Mouse (Mus musculus) bone marrow macrophage, adult 2 months (primary cell): ENCODE measurements at regions not wholly inside any gene's neighbourhood (a gene's known extent, or its start where the extent isn't known, plus 50 kb on each side); places are given as distances from the start of the nearest gene placed in this dataset.
"Not testable (repeated sequence)": the region's sequence is repeated elsewhere in the genome, so short reads cannot be mapped to it uniquely, and the experiment has no call there.

Experiments
- H3K27ac ChIP-seq: 2 replicates; pipeline ENCODE4 v1.5.1; 2012; ENCODE audit warnings: low read depth, low read length; ENCODE audit not compliant: insufficient read depth
- H3K4me1 ChIP-seq: 2 replicates; pipeline ENCODE4 v1.6.1; 2012; ENCODE audit warnings: low read length; ENCODE audit not compliant: control insufficient read depth, insufficient read depth
- H3K4me3 ChIP-seq: 2 replicates; pipeline ENCODE4 v1.5.1; 2012; ENCODE audit warnings: mild to moderate bottlenecking, low read length, moderate library complexity; ENCODE audit not compliant: insufficient read depth
- CTCF ChIP-seq: IDR thresholded peaks from 2 replicates; pipeline ENCODE4 v1.5.1; 2012; ENCODE audit warnings: low read depth, mild to moderate bottlenecking, low read length, moderate library complexity
- POLR2A ChIP-seq: IDR thresholded peaks from 2 replicates; pipeline ENCODE4 v1.6.1; 2012; ENCODE audit warnings: mild to moderate bottlenecking, low read depth, low read length, borderline replicate concordance

DNA sequence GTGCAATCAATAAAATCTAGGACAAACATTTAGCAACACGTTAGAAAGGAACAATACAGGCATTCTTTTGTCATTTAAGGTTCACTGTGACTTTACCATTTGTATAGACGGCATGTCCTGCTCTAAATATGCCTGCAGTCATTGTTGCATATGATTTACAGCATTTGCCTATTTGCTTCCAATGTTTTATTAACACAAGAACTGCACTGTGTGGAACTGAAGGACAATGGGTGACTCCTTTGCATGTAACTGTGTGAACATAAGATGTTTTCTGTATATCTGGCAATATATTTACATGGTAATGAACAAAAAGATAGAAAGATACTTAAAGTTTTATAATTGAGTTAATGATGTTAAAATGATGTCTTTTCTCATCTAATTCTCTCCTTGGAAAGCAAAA, 57.1 kb downstream of the Pou4f1 start:
- H3K4me1 ChIP-seq: no peaks in the 10 kb centered on the region
- no peak overlapping the region for H3K4me3 ChIP-seq
- no peak for TF ChIP-seq POLR2A
- TF ChIP-seq CTCF: no peak
- no peak overlapping the region for H3K27ac ChIP-seq

DNA sequence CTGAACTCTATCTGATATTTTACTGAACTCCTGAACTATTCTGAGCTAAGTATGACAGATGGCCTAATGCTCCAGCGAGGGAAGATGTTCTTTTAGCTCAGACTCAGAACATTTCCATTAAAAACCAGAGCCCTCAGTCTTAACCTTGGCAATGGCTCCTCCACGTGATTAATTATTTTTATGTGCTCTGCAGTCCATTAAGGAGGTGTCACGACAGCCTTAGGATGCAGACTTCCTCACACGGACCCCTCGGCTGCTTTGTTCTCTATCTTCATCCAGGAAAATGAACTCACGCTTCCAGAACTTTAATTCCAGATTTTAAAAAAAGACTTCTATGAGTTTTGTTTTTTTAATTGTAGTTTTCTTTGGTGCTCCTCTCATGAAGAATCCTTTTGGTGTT, 57.5 kb downstream of the Pou4f1 start:
- no peak overlapping the region for H3K4me3 ChIP-seq
- H3K4me1 ChIP-seq: no peaks in the 10 kb centered on the region
- H3K27ac ChIP-seq: no peak overlapping the region
- no peak for TF ChIP-seq POLR2A
- no peak for TF ChIP-seq CTCF

DNA sequence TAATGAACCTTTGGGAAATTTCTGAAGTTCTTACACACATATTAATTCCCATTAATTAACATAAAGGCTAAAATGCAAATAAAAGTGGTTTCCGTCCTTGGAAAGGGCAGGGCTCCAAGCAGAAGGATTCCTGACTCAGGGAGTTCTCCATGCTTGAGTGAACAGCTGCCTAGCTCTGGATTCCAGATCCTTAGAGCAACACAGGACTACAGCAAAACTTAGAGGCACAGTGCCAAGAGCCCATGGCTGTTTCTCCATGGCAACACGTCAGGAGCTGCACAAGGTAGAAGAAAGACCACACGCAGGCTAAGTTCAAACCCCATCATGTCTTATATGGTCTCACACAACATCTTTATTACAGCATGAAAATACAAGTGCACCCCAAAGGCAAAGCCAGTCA, 61.7 kb downstream of the Pou4f1 start:
- Histone ChIP-seq H3K4me1 (no peaks in the 10 kb centered on the region), H3K27ac (no peak overlapping the region), H3K4me3 (no peak overlapping the region)
- TF ChIP-seq CTCF (no peak), POLR2A (no peak)

DNA sequence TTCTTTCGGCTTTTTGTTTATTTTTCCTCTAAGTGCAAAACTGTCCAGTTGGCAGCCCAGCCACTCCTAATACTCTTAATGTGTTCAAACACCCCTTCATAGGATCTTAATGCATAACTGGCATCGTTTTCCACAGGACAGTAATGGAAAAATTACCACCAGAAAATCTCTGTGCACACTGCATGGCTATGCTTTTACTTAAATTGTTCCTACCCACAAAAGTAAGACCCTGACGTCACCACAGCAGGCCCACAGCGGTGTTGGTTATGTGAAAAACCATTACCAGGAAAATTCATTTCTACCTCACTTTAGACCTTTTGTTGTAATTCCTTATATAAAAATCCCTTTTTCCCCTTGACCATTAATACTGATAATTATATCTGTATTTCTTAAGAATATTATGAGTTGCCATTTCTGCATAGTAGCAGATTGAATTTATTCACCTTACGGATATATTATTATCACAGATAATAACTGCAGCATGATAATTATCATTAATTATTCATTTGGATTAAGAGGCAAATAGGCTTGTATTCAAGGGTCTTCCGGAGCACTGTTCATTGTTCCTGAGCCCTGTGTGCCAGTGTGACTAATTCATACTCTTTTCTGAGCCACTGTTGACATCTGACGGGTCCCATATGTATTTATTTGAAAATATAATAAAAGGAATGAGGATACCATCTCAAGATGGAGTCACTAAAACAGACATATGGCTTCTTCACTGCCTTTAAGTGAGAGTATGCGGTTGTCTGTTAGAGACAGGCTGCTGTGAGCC, 78.3 kb downstream of the Pou4f1 start:
- TF ChIP-seq POLR2A (no peak), CTCF (no peak)
- Histone ChIP-seq H3K4me3 (no peak overlapping the region), H3K27ac (no peak overlapping the region), H3K4me1 (no peaks in the 10 kb centered on the region)

DNA sequence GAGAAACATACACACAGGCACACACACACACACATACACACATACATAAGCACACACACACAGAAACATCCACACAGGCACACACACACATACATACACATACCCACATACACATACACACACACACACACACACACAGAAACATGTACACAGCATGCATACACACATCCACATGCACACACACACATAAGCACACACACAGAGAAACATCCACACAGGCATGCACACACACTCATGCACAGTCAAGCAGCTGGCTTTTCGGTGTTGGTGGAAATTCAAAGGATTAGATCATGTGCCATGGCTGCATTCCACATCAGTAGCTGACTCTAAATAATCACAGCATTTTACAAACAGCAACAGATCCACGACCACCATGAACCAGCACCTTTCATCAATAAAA, 78.9 kb downstream of the Pou4f1 start:
- Histone ChIP-seq H3K4me3 (no peak overlapping the region), H3K4me1 (no peaks in the 10 kb centered on the region), H3K27ac (no peak overlapping the region)
- TF ChIP-seq CTCF (no peak), POLR2A (no peak)

DNA sequence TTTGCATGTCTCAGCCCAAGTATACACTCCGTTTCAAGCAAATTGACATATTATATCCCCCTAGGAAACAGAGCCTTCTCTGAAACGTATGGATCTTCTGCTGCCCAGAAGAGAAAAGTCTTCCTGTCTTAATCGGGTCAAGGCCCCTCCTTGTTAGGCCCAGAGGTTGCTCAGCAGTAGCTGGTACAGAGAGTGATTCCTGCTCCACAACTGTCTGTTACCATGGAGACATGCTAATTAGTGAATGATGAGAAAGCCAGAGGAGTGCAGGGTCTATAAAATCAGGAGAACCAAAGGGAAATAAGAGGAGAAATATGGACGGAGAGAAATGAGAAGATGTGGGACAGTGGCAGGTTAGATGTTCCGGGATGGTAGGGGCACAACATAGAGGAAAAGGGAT, 86.8 kb downstream of the Pou4f1 start:
- Histone ChIP-seq H3K4me1 (no peaks in the 10 kb centered on the region), H3K27ac (no peak overlapping the region), H3K4me3 (no peak overlapping the region)
- TF ChIP-seq POLR2A: no peak
- no peak for TF ChIP-seq CTCF

DNA sequence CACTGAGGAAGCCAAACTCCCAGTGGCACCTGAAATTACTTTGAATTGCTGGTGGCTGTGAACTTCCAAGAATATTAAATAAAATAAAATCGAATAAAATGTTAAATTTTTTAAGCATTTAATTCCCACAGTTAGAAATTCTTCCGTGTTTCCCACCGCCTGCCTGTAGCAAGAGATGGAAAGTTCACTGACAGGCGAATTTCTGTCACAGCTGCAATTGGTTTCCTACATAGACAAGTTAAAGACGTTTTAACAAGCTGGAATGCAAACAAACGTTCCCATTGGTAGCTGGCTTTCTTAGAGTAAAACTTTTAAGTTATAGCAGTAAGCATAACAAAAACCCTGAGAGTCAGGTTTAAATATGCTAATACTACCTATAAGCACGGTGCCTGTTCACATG, 95.0 kb downstream of the Pou4f1 start:
- no peak for TF ChIP-seq CTCF
- no peak for TF ChIP-seq POLR2A
- no peak overlapping the region for H3K27ac ChIP-seq
- H3K4me1 ChIP-seq: no peaks in the 10 kb centered on the region
- no peak overlapping the region for H3K4me3 ChIP-seq

DNA sequence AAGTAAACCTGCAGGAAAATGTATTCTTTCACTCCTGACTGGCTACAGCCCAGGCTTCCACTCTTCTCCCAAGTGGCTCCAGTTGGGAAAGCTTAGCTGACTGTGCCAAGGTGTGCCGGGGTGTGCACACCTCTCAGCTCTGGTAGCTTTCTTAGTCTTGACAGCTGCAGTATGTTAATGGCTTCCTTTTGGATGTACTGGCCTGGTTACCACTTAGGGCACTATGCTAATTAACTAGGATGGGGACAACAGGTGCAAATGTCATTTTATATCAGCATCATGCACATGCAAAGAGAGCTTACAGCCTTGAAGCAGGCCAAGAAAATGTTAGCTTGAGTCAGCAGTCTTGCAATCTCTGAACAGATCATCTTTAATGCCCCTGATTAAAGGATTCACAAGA, 111.2 kb downstream of the Pou4f1 start:
- no peak overlapping the region for H3K4me3 ChIP-seq

DNA sequence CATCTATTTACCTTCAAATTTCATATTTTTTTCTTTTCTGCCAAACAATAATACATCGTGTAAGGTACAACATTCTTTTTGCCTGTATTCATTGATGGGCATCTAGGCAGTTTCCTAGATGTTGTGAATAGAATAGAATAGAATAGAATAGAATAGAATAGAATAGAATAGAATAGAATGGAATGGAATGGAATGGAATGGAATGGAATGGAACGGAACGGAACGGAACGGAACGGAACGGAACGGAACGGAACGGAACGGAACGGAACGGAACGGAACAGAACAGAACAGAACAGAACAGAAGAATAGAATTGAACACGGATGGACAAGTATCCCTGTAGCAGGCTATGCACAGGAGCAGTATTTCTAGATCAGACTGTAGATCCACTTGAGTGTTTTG, 131.0 kb downstream of the Pou4f1 start:
- not testable (repeated sequence) for H3K27ac ChIP-seq, H3K4me3 ChIP-seq, H3K4me1 ChIP-seq

More for the DNA sequence above, 111.2 kb downstream of the Pou4f1 start:
- H3K27ac ChIP-seq: no peak overlapping the region
- H3K4me1 ChIP-seq: no peaks in the 10 kb centered on the region
- TF ChIP-seq CTCF: no peak
- TF ChIP-seq POLR2A: no peak

DNA sequence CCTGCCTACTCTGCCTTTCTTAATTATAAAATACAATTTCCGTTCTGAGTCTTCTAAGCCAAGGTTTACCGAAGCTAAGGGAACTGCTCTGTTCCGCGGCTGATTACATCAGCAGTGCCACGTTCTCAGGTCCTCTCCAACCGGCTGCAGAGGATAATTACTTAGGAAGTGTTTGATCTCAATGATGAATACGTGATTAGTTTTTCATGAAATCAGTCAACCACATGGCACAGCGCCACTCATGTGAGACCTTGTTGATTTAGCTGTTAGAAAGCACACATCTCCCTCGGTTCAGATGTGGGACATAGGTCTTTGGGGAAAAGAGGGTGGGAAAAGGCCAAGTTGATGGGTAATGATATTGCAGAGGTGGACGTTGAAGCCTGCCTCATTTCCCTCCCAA, 141.7 kb downstream of the Pou4f1 start:
- no peak overlapping the region for H3K4me3 ChIP-seq
- H3K4me1 ChIP-seq: no peaks in the 10 kb centered on the region
- H3K27ac ChIP-seq: no peak overlapping the region
- TF ChIP-seq POLR2A: no peak
- TF ChIP-seq CTCF: no peak

DNA sequence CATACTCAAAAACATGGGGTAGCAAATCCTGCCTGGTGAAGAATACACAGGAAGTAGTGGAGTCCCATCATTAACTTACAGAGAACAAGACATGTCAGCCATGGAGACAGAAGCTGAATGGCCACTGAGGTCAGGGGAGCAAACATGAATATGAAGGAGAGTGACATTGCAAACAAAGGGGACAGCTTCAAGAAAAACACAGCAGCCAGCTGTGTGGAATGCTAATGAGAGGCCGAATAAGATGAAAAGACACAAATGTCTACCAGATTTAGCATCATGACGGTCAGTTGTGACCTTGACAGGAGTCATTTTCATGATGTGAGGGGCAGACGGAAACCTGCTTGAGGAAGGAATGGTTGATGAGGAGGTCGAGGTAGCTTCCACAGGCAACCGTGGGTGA, 167.7 kb downstream of the Pou4f1 start:
- no peak overlapping the region for H3K4me3 ChIP-seq
- TF ChIP-seq POLR2A (no peak), CTCF (no peak)
- H3K4me1 ChIP-seq: no peaks in the 10 kb centered on the region
- H3K27ac ChIP-seq: no peak overlapping the region
